Mouse (Mus musculus) spleen, postnatal 4 days (tissue): ENCODE data around the gene Insyn1.
A peak's percentile ranks its signal among the peaks of the same experiment; 100 is the strongest.

Experiments
- DNase-seq, 2 experiments: peaks; one replicate each; pipeline ENCODE4 v3.0.0; 2022; ENCODE audit warnings: low spot score in 2 of 2

Gene Insyn1

DNA sequence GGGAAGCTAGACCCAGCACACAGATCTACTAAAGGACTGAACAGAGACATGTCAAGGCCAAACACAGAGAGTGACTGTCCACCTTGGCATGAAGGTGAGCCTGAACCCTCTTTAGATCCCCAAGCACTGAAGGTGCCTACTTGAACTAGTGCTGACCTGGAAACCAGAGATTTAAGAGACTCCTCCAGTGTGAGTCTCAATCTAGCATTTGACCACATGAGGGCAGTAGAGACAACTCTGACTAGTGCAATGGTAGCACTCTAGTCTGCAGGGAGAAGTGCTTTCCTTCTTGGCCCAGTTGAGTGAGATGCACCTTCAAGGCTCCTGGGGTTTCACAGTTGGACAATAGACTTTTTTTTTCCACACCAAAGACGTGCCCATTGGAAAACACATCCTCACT lies 46.4 kb downstream of the Insyn1 start:
- peak; percentile 55 to 75 for DNase-seq

GRCm38 (mm10) chr9:58535447-58536134 lies 47.2 kb downstream of the Insyn1 start:
- peak; percentile 35 to 68 for DNase-seq

DNA sequence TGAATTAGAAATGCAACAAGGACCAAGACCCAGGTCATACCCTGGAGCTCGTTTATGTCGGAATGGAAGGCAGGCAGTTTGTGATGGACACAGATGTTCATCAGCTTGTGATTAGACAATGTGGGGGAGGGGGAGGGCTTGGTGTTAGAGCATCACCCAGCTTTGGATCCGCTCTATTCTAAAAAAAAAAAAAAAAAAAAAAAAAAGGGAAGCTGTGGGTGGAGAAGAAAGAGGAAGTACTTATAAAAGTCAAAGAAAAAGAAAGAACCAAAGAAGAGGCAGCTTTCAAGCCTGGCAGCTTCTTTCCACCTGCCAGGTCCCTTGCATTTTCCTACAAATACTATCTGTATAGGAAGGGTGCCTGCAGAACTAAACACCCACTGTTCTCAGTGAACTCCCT lies 49.4 kb downstream of the Insyn1 start:
- no peak for DNase-seq

DNA sequence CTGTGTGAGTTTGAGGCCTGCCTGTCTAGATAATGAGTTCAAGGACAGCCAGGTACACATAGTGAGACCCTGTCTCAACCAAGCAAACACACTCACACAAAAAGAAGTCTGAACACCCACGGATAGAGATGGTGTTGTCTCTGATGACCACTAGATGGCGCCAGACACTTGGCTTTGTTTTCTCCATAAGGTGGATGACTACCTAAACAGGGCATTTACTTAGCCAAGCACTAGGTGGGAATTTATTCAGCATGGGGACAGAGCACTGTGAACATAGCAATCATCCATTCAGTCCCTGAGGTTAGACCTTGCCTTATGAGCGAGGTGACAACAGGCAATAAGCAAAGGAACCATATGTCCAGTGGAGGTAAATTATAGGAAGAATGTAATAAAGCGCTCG lies 51.5 kb downstream of the Insyn1 start:
- DNase-seq = peak; percentile 40 to 74

GRCm38 (mm10) chr9:58541895-58542338 lies 53.5 kb downstream of the Insyn1 start:
- DNase-seq = peak; percentile 50 to 73

- no peak for DNase-seq
Measured at GRCm38 (mm10) chr9:58544879-58545324, 56.5 kb downstream of the Insyn1 start.

GRCm38 (mm10) chr9:58545428-58545827 lies 57.0 kb downstream of the Insyn1 start:
- DNase-seq = no peak

DNA sequence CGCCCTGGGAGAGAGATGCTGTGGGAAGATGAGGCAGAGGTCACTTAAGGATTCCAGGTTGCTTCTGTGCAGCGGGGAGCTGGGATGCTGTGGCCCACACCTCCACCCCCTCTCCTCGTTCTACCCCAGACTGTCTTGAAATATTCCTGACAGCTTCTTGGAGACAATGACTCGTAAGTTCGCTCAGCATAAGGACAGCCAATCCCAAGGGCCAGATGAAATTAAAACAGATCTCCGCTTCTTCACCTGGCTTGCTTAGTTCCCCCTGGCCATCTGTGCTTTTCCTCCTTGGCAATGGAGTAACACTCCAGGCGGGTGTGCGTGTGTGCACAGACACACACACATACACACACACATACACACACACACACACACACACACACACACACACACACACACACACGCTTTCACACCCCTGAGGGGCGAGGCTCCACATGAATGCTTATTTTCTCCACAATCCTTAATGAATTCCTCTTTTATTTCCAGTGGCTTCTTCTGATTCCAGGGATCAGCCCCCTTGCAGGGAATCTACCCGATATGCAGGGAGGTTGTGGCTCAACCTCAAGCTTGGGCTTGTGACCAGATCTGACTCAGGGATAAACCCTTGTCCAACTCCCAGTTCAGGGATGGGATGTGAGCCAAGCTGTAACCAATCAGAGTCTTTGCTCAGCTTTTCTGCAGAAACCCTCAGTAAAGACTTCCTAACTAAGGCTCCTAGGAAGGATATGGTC lies 58.4 kb downstream of the Insyn1 start:
- no peak for DNase-seq

- DNase-seq = no peak
Measured at GRCm38 (mm10) chr9:58548897-58549296, 60.5 kb downstream of the Insyn1 start.
